Mouse (Mus musculus) cerebellum, adult 9-11 months (tissue): ENCODE results near the gene P2ry2.

Experiments
- DNase-seq: peaks from one replicate; pipeline ENCODE4 v3.0.0; 2022

P2ry2 gene

GRCm38 (mm10) chr7:100984452-100985395 lies 27.9 kb downstream of the P2ry2 start:
- DNase-seq, result no peak

- no peak for DNase-seq
Measured at GRCm38 (mm10) chr7:100979175-100979574, 33.5 kb downstream of the P2ry2 start.

GRCm38 (mm10) chr7:100978171-100978570 lies 34.5 kb downstream of the P2ry2 start:
- no peak for DNase-seq

- DNase-seq, result no peak
Measured at GRCm38 (mm10) chr7:100974135-100974903, 38.3 kb downstream of the P2ry2 start, which contains the start of gene P2ry6. Gene P2ry6 (minus strand): TSS chr7:100974649.

GRCm38 (mm10) chr7:100972875-100973274 lies 39.8 kb downstream of the P2ry2 start:
- no peak for DNase-seq

GRCm38 (mm10) chr7:100968874-100969659 lies 43.6 kb downstream of the P2ry2 start:
- DNase-seq, result no peak

GRCm38 (mm10) chr7:100968376-100968775 lies 44.3 kb downstream of the P2ry2 start:
- no peak for DNase-seq

- DNase-seq, result no peak
Measured at GRCm38 (mm10) chr7:100967850-100968249, 44.8 kb downstream of the P2ry2 start.

- DNase-seq, result no peak
Measured at GRCm38 (mm10) chr7:100966014-100966413, 46.7 kb downstream of the P2ry2 start.

- DNase-seq, result no peak
Measured at GRCm38 (mm10) chr7:100965079-100965478, 47.6 kb downstream of the P2ry2 start.

GRCm38 (mm10) chr7:100964242-100964641 lies 48.4 kb downstream of the P2ry2 start:
- no peak for DNase-seq

GRCm38 (mm10) chr7:100963381-100963780 lies 49.3 kb downstream of the P2ry2 start:
- no peak for DNase-seq

- no peak for DNase-seq
Measured at GRCm38 (mm10) chr7:100961146-100961545, 51.5 kb downstream of the P2ry2 start.

- DNase-seq, result no peak
Measured at GRCm38 (mm10) chr7:100960462-100960861, 52.2 kb downstream of the P2ry2 start.

- no peak for DNase-seq
Measured at GRCm38 (mm10) chr7:100958426-100958825, 54.2 kb downstream of the P2ry2 start.

GRCm38 (mm10) chr7:100952686-100953085 lies 60.0 kb downstream of the P2ry2 start:
- no peak for DNase-seq

GRCm38 (mm10) chr7:100951903-100952302 lies 60.8 kb downstream of the P2ry2 start:
- DNase-seq, result no peak

- DNase-seq, result no peak
Measured at GRCm38 (mm10) chr7:100950481-100951010, 62.1 kb downstream of the P2ry2 start.

- DNase-seq, result no peak
Measured at GRCm38 (mm10) chr7:100950031-100950430, 62.6 kb downstream of the P2ry2 start.
